Mouse (Mus musculus) liver, embryonic 16.5 days (tissue): Measurements from ENCODE around the gene Ccdc159. TPM values are rescaled to one million over a fixed set of nuclear protein-coding genes. Genes with fewer than 3 reads are reported as not detected.
A peak's percentile ranks its signal among the peaks of the same experiment; 100 is the strongest.

ENCODE experiments used
- ATAC-seq: fragments of 200-750 bp; cut with Nextera tagmentation; 2 replicates; pipeline ENCODE4 v1.8.0; 2017; ENCODE audit warnings: low read depth, mild to moderate bottlenecking, moderate number of reproducible peaks, moderate library complexity
- H3K27ac ChIP-seq: fragments of 300-500 bp; sonication (generic); 2 replicates; pipeline ENCODE4 v1.5.1; 2014; ENCODE audit warnings: mild to moderate bottlenecking, low read length
- H3K27me3 ChIP-seq: fragments of 300-500 bp; sonication (generic); 2 replicates; pipeline ENCODE4 v1.6.1; 2014; ENCODE audit warnings: low read depth, low read length, mixed read lengths; ENCODE audit not compliant: control insufficient read depth, insufficient read depth
- H3K36me3 ChIP-seq: fragments of 300-500 bp; sonication (generic); 2 replicates; pipeline ENCODE4 v1.6.1; 2014; ENCODE audit warnings: mild to moderate bottlenecking; ENCODE audit not compliant: control insufficient read depth, insufficient read depth
- H3K4me1 ChIP-seq: fragments of 300-500 bp; sonication (generic); 2 replicates; pipeline ENCODE4 v1.6.1; 2014; ENCODE audit warnings: low read depth, low read length, mixed read lengths; ENCODE audit not compliant: control insufficient read depth
- H3K4me2 ChIP-seq: fragments of 300-500 bp; sonication (generic); 2 replicates; pipeline ENCODE4 v1.6.1; 2014; ENCODE audit warnings: low read depth, low read length, mixed read lengths
- H3K4me3 ChIP-seq: fragments of 300-500 bp; sonication (generic); 2 replicates; pipeline ENCODE4 v1.5.1; 2014; ENCODE audit warnings: low read depth, mild to moderate bottlenecking, low read length
- H3K9ac ChIP-seq: fragments of 300-500 bp; sonication (generic); 2 replicates; pipeline ENCODE4 v1.6.1; 2014; ENCODE audit warnings: low read depth, low read length
- H3K9me3 ChIP-seq: fragments of 300-500 bp; sonication (generic); replicated peaks from 2 replicates; pipeline ENCODE4 v1.6.1; 2016; ENCODE audit warnings: low read length; ENCODE audit not compliant: control insufficient read depth
- WGBS: fragments of 180-500 bp; shearing (Covaris S2); extraction: QIAGEN DNeasy Blood & Tissue Kit; methylation state at CpG from one replicate; pipeline ENCODE4 v1.1.7; 2014; ENCODE audit not compliant: insufficient replicate concordance; 5-methylcytosine and 5-hydroxymethylcytosine counted together
- polyA plus RNA-seq: library from polyadenylated mRNA; unstranded; fragments of >200 nt; fragmentation: Nextera tagmentation; extraction: Ambion mirVana; gene quantifications from 2 replicates; pipeline ENCODE4 v1.2.1, GENCODE M21; 2015

Ccdc159 gene
- polyA plus RNA-seq, 1 experiment from 2014 or later = 1.6 TPM

DNA sequence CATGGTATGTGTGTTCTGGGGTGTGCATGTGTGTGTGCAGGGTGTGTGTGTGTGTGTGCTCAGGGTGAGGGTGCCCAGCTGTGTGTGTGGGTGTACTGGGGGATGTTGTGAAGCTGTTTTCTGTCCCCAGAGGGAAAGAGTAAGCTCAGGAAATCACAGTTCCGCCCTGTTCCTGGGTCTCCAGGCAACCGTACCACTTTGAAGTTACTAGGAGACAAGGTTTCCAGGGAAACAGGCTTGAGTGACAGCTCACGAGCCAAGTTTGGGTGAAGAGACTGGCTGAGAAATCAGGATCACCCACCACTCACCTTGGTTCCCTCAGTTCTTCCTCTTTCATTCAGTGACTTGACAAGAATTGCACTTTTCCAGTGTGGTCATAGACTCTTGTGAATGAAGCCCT, 26.3 kb downstream of the Ccdc159 start:
- H3K4me3 ChIP-seq = no peak overlapping the region

DNA sequence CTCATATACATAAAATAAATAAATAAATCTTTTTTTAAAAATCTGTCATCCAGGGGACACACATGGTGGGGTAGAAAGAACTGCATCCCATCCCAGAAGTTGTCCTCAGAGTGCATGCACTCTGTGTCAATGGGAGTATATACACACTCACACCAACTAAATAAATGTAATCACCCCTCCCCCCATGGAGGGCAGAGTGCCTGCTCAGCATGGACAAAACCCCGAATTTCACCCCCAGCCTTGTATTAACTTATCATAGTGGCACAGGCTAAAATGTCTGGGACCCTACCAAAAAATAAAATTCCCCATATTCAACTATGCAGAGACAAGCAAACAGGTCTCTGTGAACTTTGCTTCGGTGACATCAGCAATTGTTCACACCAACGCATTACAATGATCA, 27.4 kb downstream of the Ccdc159 start:
- 67% methylated on average over 3 of the region's 3 CpGs for WGBS
- Histone ChIP-seq H3K36me3 (peaks cover 18% of the 10 kb centered on the region), H3K4me1 (peaks cover 30% of the 10 kb centered on the region), H3K27me3 (no peaks in the 10 kb centered on the region), H3K27ac (no peak overlapping the region), H3K9me3 (no peaks in the 10 kb centered on the region), H3K4me3 (peak overlapping the region; percentile 76), H3K9ac (no peak overlapping the region; the same call in 1 of the 2 replicates), H3K4me2 (peak overlapping the region; percentile 89)
- ATAC-seq = no peak

More for the DNA sequence above, 26.3 kb downstream of the Ccdc159 start:
- H3K9me3 ChIP-seq = no peaks in the 10 kb centered on the region
- no peak overlapping the region for H3K27ac ChIP-seq
- H3K27me3 ChIP-seq = peaks cover 2% of the 10 kb centered on the region; the same call in 1 of the 2 replicates
- WGBS = 19% methylated on average over 3 of the region's 3 CpGs
- ATAC-seq = no peak
- peaks cover 20% of the 10 kb centered on the region for H3K4me1 ChIP-seq
- no peak overlapping the region for H3K4me2 ChIP-seq
- H3K9ac ChIP-seq = no peak overlapping the region
- peaks cover 8% of the 10 kb centered on the region for H3K36me3 ChIP-seq

DNA sequence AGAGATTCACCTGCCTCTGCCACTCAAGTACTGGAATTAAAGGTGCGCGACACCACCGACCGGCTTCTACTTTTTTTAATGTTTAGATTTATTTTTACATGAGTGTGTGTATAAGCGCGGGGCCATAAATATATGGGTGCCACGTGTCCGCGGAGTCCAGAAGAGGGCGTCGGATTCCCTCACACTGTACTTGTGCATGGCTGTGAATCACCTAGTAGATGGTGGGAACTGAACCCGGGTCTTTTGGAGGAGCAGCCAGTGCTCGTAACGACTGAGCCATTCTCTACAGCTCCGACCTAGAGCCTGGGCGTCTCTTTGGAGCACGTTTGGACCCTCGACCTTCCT, 27.9 kb downstream of the Ccdc159 start:
- Histone ChIP-seq H3K4me2 (peak overlapping the region; percentile 89), H3K27ac (peak overlapping the region; percentile 90), H3K27me3 (no peaks in the 10 kb centered on the region), H3K4me1 (peaks cover 35% of the 10 kb centered on the region), H3K9me3 (no peaks in the 10 kb centered on the region), H3K36me3 (peaks cover 24% of the 10 kb centered on the region), H3K9ac (peak overlapping the region; percentile 83), H3K4me3 (peak overlapping the region; percentile 76)
- WGBS = under 1% methylated on average over 18 of the region's 18 CpGs
- peak; percentile 61 for ATAC-seq

GRCm38 (mm10) chr9:21955570-21956281, 28.5 kb downstream of the Ccdc159 start, which contains the start of gene Swsap1:
Gene Swsap1 (plus strand): TSS chr9:21955755.
- peaks cover 1% of the 10 kb centered on the region; the same call in 1 of the 2 replicates for H3K27me3 ChIP-seq
- WGBS = under 1% methylated on average over 54 of the region's 54 CpGs
- H3K4me2 ChIP-seq = peak within 1 kb of the TSS; percentile 89
- H3K4me3 ChIP-seq = peak within 1 kb of the TSS; percentile 76
- H3K27ac ChIP-seq = peak within 1 kb of the TSS; percentile 90
- H3K36me3 ChIP-seq = peaks cover 29% of the 10 kb centered on the region
- no peaks in the 10 kb centered on the region for H3K9me3 ChIP-seq
- ATAC-seq = peak; percentile 95
- H3K4me1 ChIP-seq = peaks cover 41% of the 10 kb centered on the region
- H3K9ac ChIP-seq = peak within 1 kb of the TSS; percentile 83

DNA sequence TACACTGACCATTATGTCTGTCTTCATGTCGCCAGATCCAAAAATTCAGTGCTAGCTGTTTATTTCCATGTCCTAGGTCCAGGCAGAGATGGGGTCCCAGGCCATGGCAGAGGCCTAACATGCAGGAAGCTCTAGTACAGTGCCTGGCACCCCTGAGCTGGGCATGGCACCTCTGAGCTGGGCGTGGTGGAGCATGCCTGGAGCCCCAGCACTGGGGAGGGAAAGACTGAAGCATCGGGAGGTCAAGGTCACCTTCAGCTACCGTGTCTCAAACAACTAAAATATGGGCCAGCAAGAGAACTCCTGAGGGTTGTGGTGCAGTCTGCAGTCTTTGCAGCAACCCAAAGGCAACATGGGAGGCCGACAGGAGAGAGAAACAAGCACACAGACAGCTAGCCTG, 31.1 kb downstream of the Ccdc159 start:
- Histone ChIP-seq H3K27me3 (peaks cover 7% of the 10 kb centered on the region; the same call in 1 of the 2 replicates), H3K4me1 (peaks cover 46% of the 10 kb centered on the region), H3K36me3 (peaks cover 39% of the 10 kb centered on the region), H3K27ac (peak overlapping the region; percentile 60; the same call in 1 of the 2 replicates), H3K9me3 (no peaks in the 10 kb centered on the region), H3K4me2 (no peak overlapping the region), H3K4me3 (no peak overlapping the region), H3K9ac (no peak overlapping the region)
- WGBS = 65% methylated on average over 5 of the region's 5 CpGs
- no peak for ATAC-seq

DNA sequence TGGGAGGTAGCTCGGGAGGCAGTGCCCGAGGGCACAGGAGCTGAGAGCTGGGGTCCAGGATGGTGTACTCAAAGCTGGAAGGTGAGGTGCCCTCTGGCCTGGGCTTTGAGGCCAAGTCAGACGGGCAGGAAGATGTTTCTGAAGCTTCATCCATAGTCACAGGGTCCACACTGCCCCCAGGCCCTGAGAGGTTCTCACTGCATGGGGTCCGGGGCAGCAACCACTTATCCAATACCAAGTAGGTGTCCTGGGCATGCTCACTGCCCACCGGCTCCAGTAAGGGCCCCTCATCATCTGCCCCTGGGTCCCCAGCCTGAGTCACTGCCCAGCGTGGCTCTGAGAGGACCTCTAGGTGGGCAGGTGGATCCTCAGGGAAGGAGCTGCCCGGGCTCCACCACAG, 32.0 kb downstream of the Ccdc159 start:
- peak overlapping the region; percentile 80 for H3K4me2 ChIP-seq
- 89% methylated on average over 7 of the region's 7 CpGs for WGBS
- H3K27me3 ChIP-seq = peaks cover 7% of the 10 kb centered on the region; the same call in 1 of the 2 replicates
- no peak for ATAC-seq
- peak overlapping the region; percentile 68 for H3K4me3 ChIP-seq
- peaks cover 39% of the 10 kb centered on the region for H3K36me3 ChIP-seq
- peak overlapping the region; percentile 7; the same call in 1 of the 2 replicates for H3K9ac ChIP-seq
- H3K4me1 ChIP-seq = peaks cover 54% of the 10 kb centered on the region
- H3K9me3 ChIP-seq = no peaks in the 10 kb centered on the region
- H3K27ac ChIP-seq = peak overlapping the region; percentile 20; the same call in 1 of the 2 replicates

DNA sequence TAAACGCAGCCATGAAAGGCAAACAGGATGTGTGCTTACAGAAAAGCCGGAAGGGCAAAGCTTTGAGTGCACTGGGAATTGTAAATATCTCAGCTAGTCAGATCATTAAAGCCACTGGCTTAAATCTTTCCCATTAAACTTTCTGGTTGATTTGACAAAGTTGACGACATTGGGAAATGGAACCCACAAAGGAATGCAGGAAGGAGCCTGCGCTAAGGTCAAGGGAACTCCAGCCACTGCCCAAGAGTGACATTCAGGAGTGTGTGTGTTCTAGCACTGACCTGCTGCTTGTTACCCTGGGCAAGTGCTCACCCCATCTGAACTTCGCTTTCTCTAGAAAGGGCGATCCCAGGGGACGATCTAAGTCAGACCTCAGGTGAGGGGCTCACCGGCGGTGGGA, 32.9 kb downstream of the Ccdc159 start:
- 65% methylated on average over 9 of the region's 9 CpGs for WGBS
- Histone ChIP-seq H3K4me2 (peak overlapping the region; percentile 80), H3K9ac (peak overlapping the region; percentile 74; the same call in 1 of the 2 replicates), H3K9me3 (no peaks in the 10 kb centered on the region), H3K36me3 (peaks cover 39% of the 10 kb centered on the region), H3K4me1 (peaks cover 50% of the 10 kb centered on the region), H3K27ac (peak overlapping the region; percentile 91), H3K27me3 (peaks cover 7% of the 10 kb centered on the region; the same call in 1 of the 2 replicates), H3K4me3 (peak overlapping the region; percentile 68)
- ATAC-seq = no peak

- peak overlapping the region; percentile 91 for H3K27ac ChIP-seq
- H3K9me3 ChIP-seq = no peaks in the 10 kb centered on the region
- H3K27me3 ChIP-seq = peaks cover 7% of the 10 kb centered on the region; the same call in 1 of the 2 replicates
- H3K9ac ChIP-seq = peak overlapping the region; percentile 74
- H3K4me3 ChIP-seq = peak overlapping the region; percentile 68
- WGBS = 35% methylated on average over 26 of the region's 26 CpGs
- peak overlapping the region; percentile 80 for H3K4me2 ChIP-seq
- H3K36me3 ChIP-seq = peaks cover 39% of the 10 kb centered on the region
- peaks cover 50% of the 10 kb centered on the region for H3K4me1 ChIP-seq
- ATAC-seq = no peak
These were observed 33.4 kb downstream of the Ccdc159 start for GRCm38 (mm10) chr9:21960558-21961208.
